Mouse (Mus musculus) liver, embryonic 15.5 days (tissue): ENCODE measurements around the gene Eif3a. TPM values are rescaled to one million over a fixed set of nuclear protein-coding genes. Genes with fewer than 3 reads are reported as not detected.

ENCODE experiments used
- ATAC-seq: fragments of 200-750 bp; cut with Nextera tagmentation; 2 replicates; pipeline ENCODE4 v1.8.0; 2017; ENCODE audit warnings: moderate number of reproducible peaks, mild to moderate bottlenecking, moderate library complexity; ENCODE audit not compliant: insufficient read depth
- H3K27ac ChIP-seq: fragments of 300-500 bp; sonication (generic); replicated peaks from 2 replicates; pipeline ENCODE4 v1.5.1; 2015; ENCODE audit warnings: mild to moderate bottlenecking, inconsistent platforms
- H3K27me3 ChIP-seq: fragments of 300-500 bp; sonication (generic); 2 replicates; pipeline ENCODE4 v1.6.1; 2015; ENCODE audit warnings: mild to moderate bottlenecking, inconsistent platforms
- H3K36me3 ChIP-seq: fragments of 300-500 bp; sonication (generic); replicated peaks from 2 replicates; pipeline ENCODE4 v1.6.1; 2015; ENCODE audit warnings: moderate library complexity, mild to moderate bottlenecking, inconsistent platforms
- H3K4me1 ChIP-seq: fragments of 300-500 bp; sonication (generic); replicated peaks from 2 replicates; pipeline ENCODE4 v1.6.1; 2015; ENCODE audit warnings: inconsistent platforms
- H3K4me2 ChIP-seq: fragments of 300-500 bp; sonication (generic); 2 replicates; pipeline ENCODE4 v1.6.1; 2015; ENCODE audit warnings: moderate library complexity, mild to moderate bottlenecking, inconsistent platforms
- H3K4me3 ChIP-seq: fragments of 300-500 bp; sonication (generic); replicated peaks from 2 replicates; pipeline ENCODE4 v1.5.1; 2015; ENCODE audit warnings: mild to moderate bottlenecking, inconsistent platforms
- H3K9ac ChIP-seq: fragments of 300-500 bp; sonication (generic); 2 replicates; pipeline ENCODE4 v1.6.1; 2015; ENCODE audit warnings: moderate library complexity, mild to moderate bottlenecking, inconsistent platforms
- H3K9me3 ChIP-seq: fragments of 300-500 bp; sonication (generic); replicated peaks from 2 replicates; pipeline ENCODE4 v1.6.1; 2016; ENCODE audit warnings: inconsistent platforms
- WGBS: fragments of 180-500 bp; shearing (Covaris S2); methylation state at CpG from one replicate; pipeline ENCODE4 v1.1.7; 2015; ENCODE audit warnings: mixed read lengths; ENCODE audit not compliant: insufficient replicate concordance; 5-methylcytosine and 5-hydroxymethylcytosine counted together
- microRNA-seq: library from miRNA; unstranded; fragments of <30 nt; microRNA quantifications from one replicate; pipeline ENCODE4, GENCODE M21; 2016
- polyA plus RNA-seq: library from polyadenylated mRNA; unstranded; fragments of >200 nt; fragmentation: Nextera tagmentation; extraction: Ambion mirVana; gene quantifications from 2 replicates; pipeline ENCODE4 v1.2.1, GENCODE M21; 2015

The Eif3a gene
- polyA plus RNA-seq, 1 experiment from 2014 or later, result 74.9 TPM

DNA sequence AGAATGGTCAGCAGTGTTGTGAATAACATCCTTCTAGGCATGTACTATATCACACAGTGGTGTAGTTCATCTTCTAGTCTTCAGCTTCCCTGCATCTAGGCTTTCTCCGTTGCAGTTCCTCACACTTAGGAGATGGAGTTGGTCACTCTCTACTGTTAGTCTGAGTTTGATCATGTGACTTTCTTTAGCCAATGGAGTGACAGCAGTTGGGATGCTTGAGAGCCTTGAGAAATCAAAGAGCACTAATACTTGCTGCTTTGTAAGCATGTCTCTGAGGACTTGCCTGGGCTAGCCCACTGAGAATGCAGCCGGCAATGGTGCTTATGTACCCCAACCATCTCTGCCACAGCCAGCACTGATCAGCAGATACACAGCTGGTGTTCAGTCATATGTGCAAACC is 77.9 kb downstream of the Eif3a start:
- H3K27ac ChIP-seq, result no peak overlapping the region
- 67% methylated on average over 2 of the region's 2 CpGs for WGBS

More for the DNA sequence above, 77.9 kb downstream of the Eif3a start:
- H3K27me3 ChIP-seq, result 0 out of 2 replicates have a peak, but pooled peaks cover 6% of the 10 kb centered on the region
- H3K9me3 ChIP-seq, result no peaks in the 10 kb centered on the region
- no peaks in the 10 kb centered on the region for H3K36me3 ChIP-seq
- H3K4me2 ChIP-seq, result no peak overlapping the region
- no peak for ATAC-seq
- H3K9ac ChIP-seq, result no peak overlapping the region
- peaks cover 27% of the 10 kb centered on the region for H3K4me1 ChIP-seq
- H3K4me3 ChIP-seq, result no peak overlapping the region

Small RNAs within 50 kb of the gene (microRNA-seq; reads per million reads assigned to microRNA genes)
- not detected for gene mmu-mir-3084-1

Other genes with a start within 250 kb of the Eif3a start
- gene Cacul1, start 209.6 kb downstream of the Eif3a start, polyA plus RNA-seq, result 9.4 TPM in 2 replicates
- 1.2 and 1.3 TPM in 2 replicates for gene Nanos1, start 34.7 kb downstream of the Eif3a start, polyA plus RNA-seq
- gene Fam45a, start 20.9 kb upstream of the Eif3a start, polyA plus RNA-seq, result 20.2 and 20.9 TPM in 2 replicates
- gene Sfxn4, start 70.8 kb upstream of the Eif3a start, polyA plus RNA-seq, result 0.62 and 1.1 TPM in 2 replicates
- gene Prdx3, start 83.9 kb upstream of the Eif3a start, polyA plus RNA-seq, result 341 TPM in 2 replicates
- gene Grk5, start 99.1 kb upstream of the Eif3a start, polyA plus RNA-seq, result 0.41 and 0.47 TPM in 2 replicates